Mouse (Mus musculus) MEL (cell line): ENCODE measurements around the gene Pacsin1. TPM values are rescaled to one million over a fixed set of nuclear protein-coding genes. Genes with fewer than 3 reads are reported as not detected.

Experiments
- DNase-seq: peaks from one replicate; pipeline ENCODE4 v3.0.0; 2011; ENCODE audit warnings: low read depth, low spot score
- H3K27ac ChIP-seq: 2 replicates; pipeline ENCODE4 v1.5.1; 2012; ENCODE audit warnings: low read depth, mild to moderate bottlenecking, control low read depth, low read length, moderate library complexity; ENCODE audit not compliant: control insufficient read depth
- H3K27me3 ChIP-seq, 2 experiments: fragments of 150-350 bp in 1 of 2; sonication (generic) in 1 of 2; 2 replicates each; pipeline ENCODE4 v1.6.1; 2012; ENCODE audit warnings: low read length in 2 of 2, mild to moderate bottlenecking in 2 of 2, improper control_type of control experiment in 1 of 2, moderate library complexity in 1 of 2; ENCODE audit not compliant: insufficient read depth in 2 of 2, control insufficient read depth in 1 of 2
- H3K36me3 ChIP-seq, 2 experiments: 2 replicates each; pipeline ENCODE4 v1.6.1; 2012 to 2014; ENCODE audit warnings: low read length in 2 of 2, improper control_type of control experiment in 1 of 2, inconsistent platforms in 1 of 2, mild to moderate bottlenecking in 1 of 2; ENCODE audit not compliant: insufficient read depth in 2 of 2, control insufficient read depth in 1 of 2
- H3K4me1 ChIP-seq, 2 experiments: fragments of 150-350 bp in 1 of 2; sonication (generic) in 1 of 2; 2 replicates each; pipeline ENCODE4 v1.6.1; 2012; ENCODE audit warnings: low read length in 2 of 2, improper control_type of control experiment in 1 of 2, mild to moderate bottlenecking in 1 of 2; ENCODE audit not compliant: insufficient read depth in 2 of 2, control insufficient read depth in 1 of 2
- H3K4me3 ChIP-seq, 2 experiments: fragments of 150-350 bp in 1 of 2; sonication (generic) in 1 of 2; 2 replicates each; pipeline ENCODE4 v1.5.1; 2012; ENCODE audit warnings: low read depth in 2 of 2, low read length in 2 of 2, mild to moderate bottlenecking in 2 of 2, moderate library complexity in 2 of 2, control low read depth in 1 of 2, improper control_type of control experiment in 1 of 2; ENCODE audit not compliant: control insufficient read depth in 1 of 2, insufficient read depth in 1 of 2
- H3K79me2 ChIP-seq: 2 replicates; pipeline ENCODE4 v1.6.1; 2012; ENCODE audit warnings: mild to moderate bottlenecking, low read length, moderate library complexity; ENCODE audit not compliant: control insufficient read depth, poor library complexity, insufficient read depth
- H3K9ac ChIP-seq: 2 replicates; pipeline ENCODE4 v1.6.1; 2012; ENCODE audit warnings: low read depth, mild to moderate bottlenecking, control low read depth, low read length, moderate library complexity; ENCODE audit not compliant: control insufficient read depth, poor library complexity, severe bottlenecking
- H3K9me3 ChIP-seq: fragments of 150-350 bp; sonication (generic); replicated peaks from 2 replicates; pipeline ENCODE4 v1.6.1; 2012; ENCODE audit warnings: mild to moderate bottlenecking, low read length, improper control_type of control experiment, moderate library complexity; ENCODE audit not compliant: insufficient read depth
- BHLHE40 ChIP-seq: IDR thresholded peaks from 2 replicates; pipeline ENCODE4 v1.6.1; 2012; ENCODE audit warnings: low read depth, mild to moderate bottlenecking, inconsistent platforms, low read length, improper control_type of control experiment, borderline replicate concordance
- CTCF ChIP-seq, 3 experiments: IDR thresholded peaks in 2 of 3; conservative IDR thresholded peaks in 1 of 3; 2 replicates each; pipeline ENCODE4 v1.5.1; 2011 to 2012; ENCODE audit warnings: low read length in 3 of 3, low read depth in 2 of 3, mild to moderate bottlenecking in 2 of 3, improper control_type of control experiment in 1 of 3, inconsistent platforms in 1 of 3, mixed read lengths in 1 of 3, moderate library complexity in 1 of 3; ENCODE audit not compliant: control insufficient read depth in 1 of 3, insufficient read depth in 1 of 3, poor library complexity in 1 of 3, severe bottlenecking in 1 of 3
- E2F4 ChIP-seq: IDR thresholded peaks from 2 replicates; pipeline ENCODE4 v1.6.1; 2011; ENCODE audit warnings: low read depth, low read length, improper control_type of control experiment, borderline replicate concordance
- ELF1 ChIP-seq: IDR thresholded peaks from 2 replicates; pipeline ENCODE4 v1.6.1; 2014; ENCODE audit warnings: low read depth, mild to moderate bottlenecking, inconsistent platforms, low read length, improper control_type of control experiment, moderate library complexity
- ETS1 ChIP-seq: IDR thresholded peaks from 2 replicates; pipeline ENCODE4 v1.6.1; 2012; ENCODE audit warnings: low read depth, mild to moderate bottlenecking, inconsistent platforms, low read length, improper control_type of control experiment, moderate library complexity
- GABPA ChIP-seq: IDR thresholded peaks from 2 replicates; pipeline ENCODE4 v1.6.1; 2012; ENCODE audit warnings: low read depth, mild to moderate bottlenecking, inconsistent platforms, low read length, improper control_type of control experiment, moderate library complexity
- GATA1 ChIP-seq: IDR thresholded peaks from 2 replicates; pipeline ENCODE4 v1.6.1; 2011; ENCODE audit warnings: low read depth, low read length, improper control_type of control experiment
- JUND ChIP-seq: IDR thresholded peaks from 2 replicates; pipeline ENCODE4 v1.6.1; 2011; ENCODE audit warnings: low read depth, mild to moderate bottlenecking, improper control_type of control experiment, low read length
- MAFK ChIP-seq: IDR thresholded peaks from 2 replicates; pipeline ENCODE4 v1.6.1; 2011; ENCODE audit warnings: low read depth, mild to moderate bottlenecking, low read length, improper control_type of control experiment, borderline replicate concordance
- MAX ChIP-seq: IDR thresholded peaks from 2 replicates; pipeline ENCODE4 v1.6.1; 2011; ENCODE audit warnings: low read length, improper control_type of control experiment
- MAZ ChIP-seq: IDR thresholded peaks from 2 replicates; pipeline ENCODE4 v1.6.1; 2012; ENCODE audit warnings: low read depth, mild to moderate bottlenecking, inconsistent platforms, low read length, improper control_type of control experiment
- MEF2A ChIP-seq: IDR thresholded peaks from 2 replicates; pipeline ENCODE4 v1.6.1; 2014; ENCODE audit warnings: low read depth, mild to moderate bottlenecking, inconsistent platforms, low read length, improper control_type of control experiment; ENCODE audit not compliant: poor library complexity, insufficient replicate concordance, severe bottlenecking; ENCODE audit errors: extremely low read depth
- MXI1 ChIP-seq: IDR thresholded peaks from 2 replicates; pipeline ENCODE4 v1.6.1; 2011; ENCODE audit warnings: mild to moderate bottlenecking, low read depth, low read length, improper control_type of control experiment
- NELFE ChIP-seq: IDR thresholded peaks from 2 replicates; pipeline ENCODE4 v1.6.1; 2011; ENCODE audit warnings: low read depth, low read length, improper control_type of control experiment
- POLR2A ChIP-seq, 2 experiments: IDR thresholded peaks; 2 replicates each; pipeline ENCODE4 v1.6.1; 2011 to 2012; ENCODE audit warnings: low read length in 2 of 2, mild to moderate bottlenecking in 2 of 2, control low read depth in 1 of 2, improper control_type of control experiment in 1 of 2, low read depth in 1 of 2, moderate library complexity in 1 of 2; ENCODE audit not compliant: control insufficient read depth in 1 of 2, insufficient read depth in 1 of 2, poor library complexity in 1 of 2
- POLR2AphosphoS5 ChIP-seq: IDR thresholded peaks from 2 replicates; pipeline ENCODE4 v1.6.1; 2012; ENCODE audit warnings: low read depth, borderline replicate concordance, mild to moderate bottlenecking, inconsistent platforms, low read length, moderate library complexity, mixed read lengths
- RAD21 ChIP-seq: IDR thresholded peaks from 2 replicates; pipeline ENCODE4 v1.6.1; 2011; ENCODE audit warnings: mild to moderate bottlenecking, low read depth, low read length, improper control_type of control experiment
- RCOR1 ChIP-seq: IDR thresholded peaks from 2 replicates; pipeline ENCODE4 v1.6.1; 2012; ENCODE audit warnings: low read depth, mild to moderate bottlenecking, inconsistent platforms, low read length, improper control_type of control experiment
- TAL1 ChIP-seq: IDR thresholded peaks from 2 replicates; pipeline ENCODE4 v1.6.1; 2012; ENCODE audit warnings: mild to moderate bottlenecking, inconsistent platforms, low read length, moderate library complexity, mixed read lengths
- TBP ChIP-seq: IDR thresholded peaks from 2 replicates; pipeline ENCODE4 v1.8.0; 2011; ENCODE audit warnings: low read depth, low read length, improper control_type of control experiment
- TCF12 ChIP-seq: IDR thresholded peaks from 2 replicates; pipeline ENCODE4 v1.6.1; 2014; ENCODE audit warnings: low read depth, mild to moderate bottlenecking, inconsistent platforms, low read length, improper control_type of control experiment, moderate library complexity
- USF1 ChIP-seq: IDR thresholded peaks from 2 replicates; pipeline ENCODE4 v1.6.1; 2014; ENCODE audit warnings: low read depth, mild to moderate bottlenecking, inconsistent platforms, low read length, improper control_type of control experiment, moderate library complexity
- USF2 ChIP-seq, 2 experiments: IDR thresholded peaks; 2 replicates each; pipeline ENCODE4 v1.6.1; 2011 to 2012; ENCODE audit warnings: improper control_type of control experiment in 2 of 2, low read length in 2 of 2, borderline replicate concordance in 1 of 2, inconsistent platforms in 1 of 2, low read depth in 1 of 2, mild to moderate bottlenecking in 1 of 2; ENCODE audit not compliant: insufficient read depth in 1 of 2
- polyA plus RNA-seq, 2 experiments: library from polyadenylated mRNA; stranded (reverse) in 1 of 2; unstranded in 1 of 2; fragments of >175 nt in 1 of 2; fragments of >200 nt in 1 of 2; gene quantifications; 2 replicates each; pipeline versions ENCODE4 v1.2.1 to v1.2.4; 2012; ENCODE audit warnings: low replicate concordance in 2 of 2, low read depth in 1 of 2; ENCODE audit not compliant: insufficient read length in 2 of 2, insufficient read depth in 1 of 2, missing spikeins in 1 of 2
- total RNA-seq: library from RNA; depleted of rRNA; stranded (reverse); fragments of 300-350 nt; gene quantifications from 2 replicates; pipeline ENCODE4 v1.2.3, GENCODE M21; 2012

The Pacsin1 gene
- total and polyA plus RNA-seq, 3 experiments = 0.17 TPM; not detected in 2

- Histone ChIP-seq H3K27ac (no peak overlapping the region), H3K9me3 (no peaks in the 10 kb centered on the region), H3K79me2 (peaks cover 24% of the 10 kb centered on the region), H3K4me1 (peaks cover 0 to 5% of the 10 kb centered on the region in 2 experiments; a peak in 3 of 4 replicates), H3K27me3 (no peaks in the 10 kb centered on the region), H3K36me3 (peaks cover 5 to 13% of the 10 kb centered on the region in 2 experiments), H3K9ac (no peak overlapping the region), H3K4me3 (no peak overlapping the region)
- TF ChIP-seq E2F4 = no peak
- no peak for TF ChIP-seq NELFE
- TF ChIP-seq BHLHE40 = no peak
- TF ChIP-seq MAZ = no peak
- no peak for TF ChIP-seq GATA1
- no peak for TF ChIP-seq ELF1
- no peak for TF ChIP-seq TCF12
- no peak for TF ChIP-seq RCOR1
- no peak for TF ChIP-seq ETS1
- no peak for TF ChIP-seq RAD21
- no peak for TF ChIP-seq JUND
- peak; percentile 34; the same call in 1 of the 2 replicates for TF ChIP-seq MAX
- no peak for TF ChIP-seq MEF2A
- no peak for TF ChIP-seq GABPA
- TF ChIP-seq MXI1 = peak; percentile 42; the same call in 1 of the 2 replicates
- no peak for TF ChIP-seq POLR2AphosphoS5
- TF ChIP-seq USF1 = no peak
- TF ChIP-seq MAFK = no peak
- TF ChIP-seq USF2 (IDR thresholded peaks at IDR 0.05; ENCODE audit: borderline replicate concordance in 1 of 2, insufficient read depth in 1 of 2, low read depth in 1 of 2, low read length in 2 of 2) = no peak
- TF ChIP-seq POLR2A (IDR thresholded peaks at IDR 0.05; ENCODE audit: control insufficient read depth in 1 of 2, insufficient read depth in 1 of 2, low read depth in 1 of 2, low read length in 2 of 2, poor library complexity in 1 of 2) = no peak
- TF ChIP-seq CTCF (IDR thresholded peaks at IDR 0.05 in 2 of 3, conservative IDR thresholded peaks at IDR 0.05 in 1 of 3; ENCODE audit: control insufficient read depth in 1 of 3, insufficient read depth in 1 of 3, low read depth in 2 of 3, low read length in 3 of 3, poor library complexity in 1 of 3, severe bottlenecking in 1 of 3) = peak; percentile 23 to 45 (median 33); a peak in 5 of 6 replicates
- no peak for TF ChIP-seq TAL1
- TF ChIP-seq TBP = 0 out of 2 replicates have a peak, but pooled peaks have one; percentile 24
- peak; percentile 59 for DNase-seq
Measured at GRCm38 (mm10) chr17:27627451-27627850, 27.9 kb upstream of the Pacsin1 start.
